Mouse (Mus musculus): ENCODE measurements at regions not wholly inside any gene's neighbourhood (a gene's known extent, or its start where the extent isn't known, plus 50 kb on each side); places are given as distances from the start of the nearest gene placed in this dataset.
"Not testable (repeated sequence)": the region's sequence is repeated elsewhere in the genome, so short reads cannot be mapped to it uniquely, and the experiment has no call there.

- no peak overlapping the region for H3K27ac ChIP-seq (ENCODE audit: insufficient read depth, low read depth, low read length)
- TF ChIP-seq POLR2A (IDR thresholded peaks at IDR 0.05; ENCODE audit: insufficient read depth, low read depth, low read length) (no peak), CTCF (IDR thresholded peaks at IDR 0.05; ENCODE audit: insufficient read depth, low read depth, low read length) (no peak)
- no peaks in the 10 kb centered on the region for H3K4me1 ChIP-seq (ENCODE audit: control insufficient read depth, insufficient read depth, low read length)
- H3K4me3 ChIP-seq (ENCODE audit: insufficient read depth, low read depth, low read length), result no peak overlapping the region
Observed at GRCm38 (mm10) chr4:23621208-23621607, 875.0 kb upstream of the Mms22l start.

GRCm38 (mm10) chr4:23622231-23622630, 874.0 kb upstream of the Mms22l start:
- H3K4me3 ChIP-seq (ENCODE audit: insufficient read depth, low read depth, low read length), result no peak overlapping the region
- TF ChIP-seq POLR2A (IDR thresholded peaks at IDR 0.05; ENCODE audit: insufficient read depth, low read depth, low read length) (no peak), CTCF (IDR thresholded peaks at IDR 0.05; ENCODE audit: insufficient read depth, low read depth, low read length) (no peak)
- H3K27ac ChIP-seq (ENCODE audit: insufficient read depth, low read depth, low read length), result no peak overlapping the region
- no peaks in the 10 kb centered on the region for H3K4me1 ChIP-seq (ENCODE audit: control insufficient read depth, insufficient read depth, low read length)

GRCm38 (mm10) chr4:23636231-23636928, 859.9 kb upstream of the Mms22l start:
- Histone ChIP-seq H3K27ac (ENCODE audit: insufficient read depth, low read depth, low read length) (no peak overlapping the region), H3K4me3 (ENCODE audit: insufficient read depth, low read depth, low read length) (no peak overlapping the region), H3K4me1 (ENCODE audit: control insufficient read depth, insufficient read depth, low read length) (no peaks in the 10 kb centered on the region)
- 42% methylated on average over 9 of the region's 9 CpGs for WGBS
- TF ChIP-seq CTCF (IDR thresholded peaks at IDR 0.05; ENCODE audit: insufficient read depth, low read depth, low read length) (no peak), POLR2A (IDR thresholded peaks at IDR 0.05; ENCODE audit: insufficient read depth, low read depth, low read length) (no peak)

- TF ChIP-seq POLR2A (IDR thresholded peaks at IDR 0.05; ENCODE audit: insufficient read depth, low read depth, low read length), result no peak
- TF ChIP-seq CTCF (IDR thresholded peaks at IDR 0.05; ENCODE audit: insufficient read depth, low read depth, low read length), result no peak
- 62% methylated on average over 2 of the region's 2 CpGs for WGBS
- no peak overlapping the region for H3K27ac ChIP-seq (ENCODE audit: insufficient read depth, low read depth, low read length)
Observed at GRCm38 (mm10) chr4:23636929-23637235, 859.4 kb upstream of the Mms22l start.

GRCm38 (mm10) chr4:23656671-23657070, 839.6 kb upstream of the Mms22l start:
- H3K4me1 ChIP-seq (ENCODE audit: control insufficient read depth, insufficient read depth, low read length); H3K27ac ChIP-seq (ENCODE audit: insufficient read depth, low read depth, low read length); H3K4me3 ChIP-seq (ENCODE audit: insufficient read depth, low read depth, low read length): not testable (repeated sequence)
- 87% methylated on average over 5 of the region's 5 CpGs for WGBS

More at GRCm38 (mm10) chr4:23636929-23637235, 859.4 kb upstream of the Mms22l start:
- Histone ChIP-seq H3K4me3 (ENCODE audit: insufficient read depth, low read depth, low read length) (no peak overlapping the region), H3K4me1 (ENCODE audit: control insufficient read depth, insufficient read depth, low read length) (no peaks in the 10 kb centered on the region)

GRCm38 (mm10) chr4:23668896-23669295, 827.4 kb upstream of the Mms22l start:
- TF ChIP-seq POLR2A (IDR thresholded peaks at IDR 0.05; ENCODE audit: insufficient read depth, low read depth, low read length) (no peak), CTCF (IDR thresholded peaks at IDR 0.05; ENCODE audit: insufficient read depth, low read depth, low read length) (no peak)
- 87% methylated on average over 2 of the region's 2 CpGs for WGBS
- Histone ChIP-seq H3K27ac (ENCODE audit: insufficient read depth, low read depth, low read length) (no peak overlapping the region), H3K4me3 (ENCODE audit: insufficient read depth, low read depth, low read length) (no peak overlapping the region), H3K4me1 (ENCODE audit: control insufficient read depth, insufficient read depth, low read length) (no peaks in the 10 kb centered on the region)

GRCm38 (mm10) chr4:23703626-23704025, 792.6 kb upstream of the Mms22l start:
- Histone ChIP-seq H3K27ac (ENCODE audit: insufficient read depth, low read depth, low read length) (no peak overlapping the region), H3K4me3 (ENCODE audit: insufficient read depth, low read depth, low read length) (no peak overlapping the region), H3K4me1 (ENCODE audit: control insufficient read depth, insufficient read depth, low read length) (no peaks in the 10 kb centered on the region)
- TF ChIP-seq CTCF (IDR thresholded peaks at IDR 0.05; ENCODE audit: insufficient read depth, low read depth, low read length) (no peak), POLR2A (IDR thresholded peaks at IDR 0.05; ENCODE audit: insufficient read depth, low read depth, low read length) (no peak)

GRCm38 (mm10) chr4:23710716-23711115, 785.5 kb upstream of the Mms22l start:
- no peak overlapping the region for H3K27ac ChIP-seq (ENCODE audit: insufficient read depth, low read depth, low read length)
- whole genome bisulfite sequencing, result 91% methylated on average over 2 of the region's 2 CpGs
- H3K4me3 ChIP-seq (ENCODE audit: insufficient read depth, low read depth, low read length), result no peak overlapping the region
- H3K4me1 ChIP-seq (ENCODE audit: control insufficient read depth, insufficient read depth, low read length), result no peaks in the 10 kb centered on the region
- TF ChIP-seq POLR2A (IDR thresholded peaks at IDR 0.05; ENCODE audit: insufficient read depth, low read depth, low read length) (no peak), CTCF (IDR thresholded peaks at IDR 0.05; ENCODE audit: insufficient read depth, low read depth, low read length) (no peak)

GRCm38 (mm10) chr4:23713781-23714415, 782.4 kb upstream of the Mms22l start:
- no peaks in the 10 kb centered on the region for H3K4me1 ChIP-seq (ENCODE audit: control insufficient read depth, insufficient read depth, low read length)
- no peak for TF ChIP-seq POLR2A (IDR thresholded peaks at IDR 0.05; ENCODE audit: insufficient read depth, low read depth, low read length)
- TF ChIP-seq CTCF (IDR thresholded peaks at IDR 0.05; ENCODE audit: insufficient read depth, low read depth, low read length), result no peak
- WGBS, result 89% methylated on average over 8 of the region's 8 CpGs
- no peak overlapping the region for H3K4me3 ChIP-seq (ENCODE audit: insufficient read depth, low read depth, low read length)
- no peak overlapping the region for H3K27ac ChIP-seq (ENCODE audit: insufficient read depth, low read depth, low read length)

GRCm38 (mm10) chr4:23727846-23728245, 768.4 kb upstream of the Mms22l start:
- no peaks in the 10 kb centered on the region for H3K4me1 ChIP-seq (ENCODE audit: control insufficient read depth, insufficient read depth, low read length)
- no peak overlapping the region for H3K27ac ChIP-seq (ENCODE audit: insufficient read depth, low read depth, low read length)
- TF ChIP-seq CTCF (IDR thresholded peaks at IDR 0.05; ENCODE audit: insufficient read depth, low read depth, low read length), result no peak
- TF ChIP-seq POLR2A (IDR thresholded peaks at IDR 0.05; ENCODE audit: insufficient read depth, low read depth, low read length), result no peak
- H3K4me3 ChIP-seq (ENCODE audit: insufficient read depth, low read depth, low read length), result no peak overlapping the region
- WGBS, result 70% methylated on average over 2 of the region's 2 CpGs

Data from olfactory bulb, adult 2 months (tissue).